Mouse (Mus musculus): ENCODE measurements around the gene Prdx1. TPM values are rescaled to one million over a fixed set of nuclear protein-coding genes. Genes with fewer than 3 reads are reported as not detected.
A peak's percentile ranks its signal among the peaks of the same experiment; 100 is the strongest.

Gene Prdx1
- polyA plus RNA-seq, 1 experiment from 2014 or later = 1,318 TPM

DNA sequence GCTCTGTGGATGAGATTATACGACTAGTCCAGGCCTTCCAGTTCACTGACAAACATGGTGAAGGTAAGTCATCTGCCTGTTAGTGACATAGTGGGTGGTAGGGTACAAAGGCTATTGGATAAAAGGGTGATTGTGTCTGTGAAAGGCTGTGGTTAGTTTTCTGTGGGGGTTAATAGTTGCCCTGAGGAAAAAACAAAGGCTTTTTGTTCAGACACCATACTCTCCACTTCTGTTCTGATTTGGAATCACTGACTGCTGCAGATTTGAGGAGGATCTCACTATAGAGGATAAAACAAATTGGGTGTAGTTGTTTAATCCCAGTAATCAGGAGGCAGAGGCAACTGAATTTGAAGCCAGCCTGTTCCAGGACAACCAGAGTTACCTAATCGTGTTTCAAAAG is 8.4 kb downstream of the Prdx1 start:
- Histone ChIP-seq H3K4me1 (ENCODE audit: control insufficient read depth, insufficient read depth, low read length) (no peaks in the 10 kb centered on the region), H3K36me3 (replicated peaks; ENCODE audit: control insufficient read depth, insufficient read depth, low read depth, low read length) (peaks cover 15% of the 10 kb centered on the region)

DNA sequence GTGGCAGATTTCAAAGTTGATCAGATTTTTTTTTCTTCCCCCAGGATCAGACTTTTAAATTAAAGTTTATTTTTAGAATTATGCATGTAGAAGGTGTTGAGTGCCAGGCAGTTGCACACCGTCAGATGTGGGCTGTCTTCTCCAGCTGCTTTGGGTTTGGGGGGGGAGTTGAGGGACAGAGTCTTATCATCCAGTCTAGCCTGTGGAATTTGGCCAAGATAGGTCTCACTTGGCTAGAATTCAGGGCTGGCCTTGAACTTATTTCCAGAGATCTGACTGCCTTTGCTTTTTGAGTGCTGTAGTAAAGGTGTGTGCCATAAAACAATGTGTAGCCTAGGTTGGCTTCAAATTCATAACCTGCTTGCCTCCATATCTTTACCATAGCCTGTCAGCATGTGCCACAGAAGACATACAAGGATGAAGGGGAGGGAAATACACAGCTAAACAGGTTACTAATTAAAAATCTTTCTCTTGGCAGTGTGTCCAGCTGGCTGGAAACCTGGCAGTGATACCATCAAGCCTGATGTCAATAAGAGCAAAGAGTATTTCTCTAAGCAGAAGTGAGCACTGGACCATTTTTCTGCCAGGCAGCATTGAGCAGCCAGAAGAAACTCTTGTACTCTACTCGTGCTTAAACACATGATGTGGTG is 13.5 kb downstream of the Prdx1 start:
- Histone ChIP-seq H3K9me3 (replicated peaks; ENCODE audit: control insufficient read depth, low read length) (no peaks in the 10 kb centered on the region), H3K4me3 (ENCODE audit: low read depth, low read length) (no peak overlapping the region), H3K36me3 (replicated peaks; ENCODE audit: control insufficient read depth, insufficient read depth, low read depth, low read length) (peaks cover 8% of the 10 kb centered on the region), H3K9ac (replicated peaks; ENCODE audit: low read length) (no peak overlapping the region), H3K27me3 (ENCODE audit: control insufficient read depth, insufficient read depth, low read length) (no peaks in the 10 kb centered on the region), H3K27ac (replicated peaks; ENCODE audit: low read depth, low read length) (no peak overlapping the region), H3K4me2 (ENCODE audit: low read depth, low read length) (no peak overlapping the region), H3K4me1 (ENCODE audit: control insufficient read depth, insufficient read depth, low read length) (no peaks in the 10 kb centered on the region)
- no peak for DNase-seq (ENCODE audit: low spot score)
- no peak for ATAC-seq (replicated peaks; ENCODE audit: insufficient number of reproducible peaks, low FRiP score, low TSS enrichment, low read depth)
- 82% methylated on average over 2 of the region's 2 CpGs for WGBS

More for the DNA sequence above, 8.4 kb downstream of the Prdx1 start:
- 69% methylated on average over 2 of the region's 2 CpGs for WGBS
- no peak overlapping the region for H3K27ac ChIP-seq (replicated peaks; ENCODE audit: low read depth, low read length)
- ATAC-seq (replicated peaks; ENCODE audit: insufficient number of reproducible peaks, low FRiP score, low TSS enrichment, low read depth) = no peak
- no peak overlapping the region for H3K9ac ChIP-seq (replicated peaks; ENCODE audit: low read length)
- no peak overlapping the region for H3K4me3 ChIP-seq (ENCODE audit: low read depth, low read length)
- H3K27me3 ChIP-seq (ENCODE audit: control insufficient read depth, insufficient read depth, low read length) = no peaks in the 10 kb centered on the region
- no peak for DNase-seq (ENCODE audit: low spot score)
- no peaks in the 10 kb centered on the region for H3K9me3 ChIP-seq (replicated peaks; ENCODE audit: control insufficient read depth, low read length)
- H3K4me2 ChIP-seq (ENCODE audit: low read depth, low read length) = no peak overlapping the region

GRCm38 (mm10) chr4:116700964-116701363 is 15.6 kb downstream of the Prdx1 start:
- no peaks in the 10 kb centered on the region for H3K27me3 ChIP-seq (ENCODE audit: control insufficient read depth, insufficient read depth, low read length)
- peaks cover 3% of the 10 kb centered on the region for H3K36me3 ChIP-seq (replicated peaks; ENCODE audit: control insufficient read depth, insufficient read depth, low read depth, low read length)
- H3K4me2 ChIP-seq (ENCODE audit: low read depth, low read length) = no peak overlapping the region
- H3K4me3 ChIP-seq (ENCODE audit: low read depth, low read length) = no peak overlapping the region
- 75% methylated on average over 1 of the region's 1 CpGs for WGBS
- no peaks in the 10 kb centered on the region for H3K4me1 ChIP-seq (ENCODE audit: control insufficient read depth, insufficient read depth, low read length)
- ATAC-seq (replicated peaks; ENCODE audit: insufficient number of reproducible peaks, low FRiP score, low TSS enrichment, low read depth) = no peak
- DNase-seq (ENCODE audit: low spot score) = no peak
- H3K9me3 ChIP-seq (replicated peaks; ENCODE audit: control insufficient read depth, low read length) = no peaks in the 10 kb centered on the region
- no peak overlapping the region for H3K9ac ChIP-seq (replicated peaks; ENCODE audit: low read length)
- no peak overlapping the region for H3K27ac ChIP-seq (replicated peaks; ENCODE audit: low read depth, low read length)

DNA sequence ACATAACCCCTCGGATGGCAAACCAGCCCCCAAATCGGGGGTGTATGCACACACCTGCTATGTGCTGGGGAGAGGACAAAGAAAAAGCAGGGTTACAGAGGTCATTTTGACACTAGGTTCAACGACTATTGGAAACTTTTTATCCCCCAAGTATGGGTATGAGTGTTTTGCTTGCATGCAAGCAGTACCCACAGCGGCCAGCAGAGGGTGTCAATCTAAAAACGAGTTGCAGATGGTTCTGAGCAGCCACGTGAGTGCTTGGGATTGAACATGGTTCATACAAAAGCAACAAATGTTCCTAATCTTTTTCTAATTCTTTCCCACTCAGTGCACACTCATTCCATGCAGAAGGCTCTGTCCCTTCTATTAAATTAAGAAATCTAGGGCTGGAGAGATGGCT is 18.5 kb downstream of the Prdx1 start:
- no peak overlapping the region for H3K9ac ChIP-seq (replicated peaks; ENCODE audit: low read length)
- H3K27me3 ChIP-seq (ENCODE audit: control insufficient read depth, insufficient read depth, low read length) = no peaks in the 10 kb centered on the region
- H3K4me2 ChIP-seq (ENCODE audit: low read depth, low read length) = no peak overlapping the region
- H3K9me3 ChIP-seq (replicated peaks; ENCODE audit: control insufficient read depth, low read length) = no peaks in the 10 kb centered on the region
- H3K36me3 ChIP-seq (replicated peaks; ENCODE audit: control insufficient read depth, insufficient read depth, low read depth, low read length) = peaks cover 2% of the 10 kb centered on the region
- no peak overlapping the region for H3K4me3 ChIP-seq (ENCODE audit: low read depth, low read length)
- no peak for ATAC-seq (replicated peaks; ENCODE audit: insufficient number of reproducible peaks, low FRiP score, low TSS enrichment, low read depth)
- no peaks in the 10 kb centered on the region for H3K4me1 ChIP-seq (ENCODE audit: control insufficient read depth, insufficient read depth, low read length)
- WGBS = 38% methylated on average over 6 of the region's 6 CpGs
- no peak overlapping the region for H3K27ac ChIP-seq (replicated peaks; ENCODE audit: low read depth, low read length)
- DNase-seq (ENCODE audit: low spot score) = peak; percentile 79

GRCm38 (mm10) chr4:116707666-116708065 is 22.3 kb downstream of the Prdx1 start:
- peak overlapping the region; percentile 47 for H3K4me3 ChIP-seq (ENCODE audit: low read depth, low read length)
- no peaks in the 10 kb centered on the region; the same call in 1 of the 2 replicates for H3K4me1 ChIP-seq (ENCODE audit: control insufficient read depth, insufficient read depth, low read length)
- no peak for DNase-seq (ENCODE audit: low spot score)
- no peaks in the 10 kb centered on the region for H3K9me3 ChIP-seq (replicated peaks; ENCODE audit: control insufficient read depth, low read length)
- no peak overlapping the region for H3K27ac ChIP-seq (replicated peaks; ENCODE audit: low read depth, low read length)
- no peaks in the 10 kb centered on the region for H3K27me3 ChIP-seq (ENCODE audit: control insufficient read depth, insufficient read depth, low read length)
- H3K4me2 ChIP-seq (ENCODE audit: low read depth, low read length) = peak overlapping the region; percentile 37
- 17% methylated on average over 9 of the region's 9 CpGs for WGBS
- no peak for ATAC-seq (replicated peaks; ENCODE audit: insufficient number of reproducible peaks, low FRiP score, low TSS enrichment, low read depth)
- H3K36me3 ChIP-seq (replicated peaks; ENCODE audit: control insufficient read depth, insufficient read depth, low read depth, low read length) = no peaks in the 10 kb centered on the region
- peak overlapping the region; percentile 58; the same call in 1 of the 2 replicates for H3K9ac ChIP-seq (replicated peaks; ENCODE audit: low read length)

- H3K4me3 ChIP-seq (ENCODE audit: low read depth, low read length) = peak within 1 kb of the TSS; percentile 48
- no peaks in the 10 kb centered on the region for H3K27me3 ChIP-seq (ENCODE audit: control insufficient read depth, insufficient read depth, low read length)
- peak within 1 kb of the TSS; percentile 58 for H3K9ac ChIP-seq (replicated peaks; ENCODE audit: low read length)
- peak within 1 kb of the TSS; percentile 67 for H3K4me2 ChIP-seq (ENCODE audit: low read depth, low read length)
- 0% methylated on average over 29 of the region's 29 CpGs for WGBS
- H3K27ac ChIP-seq (replicated peaks; ENCODE audit: low read depth, low read length) = no peak within 1 kb of the TSS
- peak; percentile 99 for ATAC-seq (replicated peaks; ENCODE audit: insufficient number of reproducible peaks, low FRiP score, low TSS enrichment, low read depth)
- no peaks in the 10 kb centered on the region; the same call in 1 of the 2 replicates for H3K4me1 ChIP-seq (ENCODE audit: control insufficient read depth, insufficient read depth, low read length)
- H3K36me3 ChIP-seq (replicated peaks; ENCODE audit: control insufficient read depth, insufficient read depth, low read depth, low read length) = no peaks in the 10 kb centered on the region
- H3K9me3 ChIP-seq (replicated peaks; ENCODE audit: control insufficient read depth, low read length) = no peaks in the 10 kb centered on the region
- peak; percentile 96 for DNase-seq (ENCODE audit: low spot score)
These were observed 22.9 kb downstream of the Prdx1 start, which contains the start of the genes Mmachc and Ccdc163 for GRCm38 (mm10) chr4:116708201-116708764. Mmachc (minus strand) TSS chr4:116708406. Ccdc163 (plus strand) TSS chr4:116708509.

DNA sequence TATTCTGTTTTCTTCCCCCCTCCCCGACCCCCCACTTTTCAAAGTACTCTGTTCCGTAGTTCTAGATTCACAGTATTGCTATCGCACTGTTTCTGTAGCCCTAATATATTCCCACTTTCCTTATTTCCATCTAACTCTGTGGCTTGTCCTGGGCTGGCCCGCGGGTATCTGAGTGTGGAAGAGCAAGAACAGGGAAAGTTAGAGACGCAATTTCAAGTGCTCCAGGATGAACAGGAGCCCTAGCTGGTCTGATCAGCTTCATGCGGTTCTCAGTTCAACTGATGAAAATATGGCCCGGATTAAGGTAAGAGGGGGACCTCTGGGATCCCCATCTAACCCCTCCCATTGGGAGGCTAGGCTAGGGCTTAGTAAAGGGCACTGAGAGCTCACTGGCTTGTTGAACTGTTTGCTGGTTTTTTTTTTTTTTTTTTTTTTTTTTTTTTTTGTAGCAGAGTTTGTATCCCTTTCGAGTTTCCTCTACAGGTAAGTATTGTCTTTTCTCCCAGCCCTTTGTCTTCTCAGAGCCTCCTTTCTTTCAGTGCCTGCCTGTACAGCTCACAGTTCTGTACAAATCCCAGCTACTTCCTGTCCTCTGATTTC is 23.5 kb downstream of the Prdx1 start:
- Histone ChIP-seq H3K4me3 (ENCODE audit: low read depth, low read length) (peak overlapping the region; percentile 48), H3K27me3 (ENCODE audit: control insufficient read depth, insufficient read depth, low read length) (no peaks in the 10 kb centered on the region), H3K4me2 (ENCODE audit: low read depth, low read length) (peak overlapping the region; percentile 67), H3K9me3 (replicated peaks; ENCODE audit: control insufficient read depth, low read length) (no peaks in the 10 kb centered on the region), H3K27ac (replicated peaks; ENCODE audit: low read depth, low read length) (no peak overlapping the region), H3K36me3 (replicated peaks; ENCODE audit: control insufficient read depth, insufficient read depth, low read depth, low read length) (no peaks in the 10 kb centered on the region), H3K4me1 (ENCODE audit: control insufficient read depth, insufficient read depth, low read length) (no peaks in the 10 kb centered on the region; the same call in 1 of the 2 replicates), H3K9ac (replicated peaks; ENCODE audit: low read length) (peak overlapping the region; percentile 57)
- WGBS = 8% methylated on average over 9 of the region's 9 CpGs
- ATAC-seq (replicated peaks; ENCODE audit: insufficient number of reproducible peaks, low FRiP score, low TSS enrichment, low read depth) (no peak), DNase-seq (ENCODE audit: low spot score) (no peak)

DNA sequence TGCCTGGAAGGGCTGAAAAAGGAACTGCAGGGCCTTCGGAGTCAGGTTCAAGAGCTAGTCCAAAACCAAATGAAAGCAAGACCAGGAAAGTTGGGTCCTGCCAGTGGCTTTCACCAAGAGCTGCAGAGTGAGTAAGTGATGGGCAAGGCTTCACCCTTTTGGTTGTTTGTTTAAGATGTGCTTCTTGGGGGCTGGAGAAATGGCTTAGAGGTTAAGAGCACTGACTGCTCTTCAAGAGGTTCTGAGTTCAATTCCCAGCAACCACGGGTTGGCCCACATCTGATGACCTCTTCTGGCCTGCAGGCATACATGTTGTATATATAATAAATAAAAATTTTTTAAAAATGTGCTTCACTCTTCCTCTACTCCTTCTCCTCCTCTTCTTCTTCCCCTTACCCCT is 24.8 kb downstream of the Prdx1 start:
- 91% methylated on average over 2 of the region's 2 CpGs for WGBS
- Histone ChIP-seq H3K4me2 (ENCODE audit: low read depth, low read length) (no peak overlapping the region), H3K36me3 (replicated peaks; ENCODE audit: control insufficient read depth, insufficient read depth, low read depth, low read length) (no peaks in the 10 kb centered on the region), H3K4me1 (ENCODE audit: control insufficient read depth, insufficient read depth, low read length) (no peaks in the 10 kb centered on the region; the same call in 1 of the 2 replicates), H3K9me3 (replicated peaks; ENCODE audit: control insufficient read depth, low read length) (no peaks in the 10 kb centered on the region), H3K27ac (replicated peaks; ENCODE audit: low read depth, low read length) (no peak overlapping the region), H3K27me3 (ENCODE audit: control insufficient read depth, insufficient read depth, low read length) (no peaks in the 10 kb centered on the region), H3K9ac (replicated peaks; ENCODE audit: low read length) (no peak overlapping the region), H3K4me3 (ENCODE audit: low read depth, low read length) (no peak overlapping the region)
- DNase-seq (ENCODE audit: low spot score) (no peak), ATAC-seq (replicated peaks; ENCODE audit: insufficient number of reproducible peaks, low FRiP score, low TSS enrichment, low read depth) (no peak)
